Mouse (Mus musculus): ENCODE results near the gene Cdc34b.

Gene Cdc34b

DNA sequence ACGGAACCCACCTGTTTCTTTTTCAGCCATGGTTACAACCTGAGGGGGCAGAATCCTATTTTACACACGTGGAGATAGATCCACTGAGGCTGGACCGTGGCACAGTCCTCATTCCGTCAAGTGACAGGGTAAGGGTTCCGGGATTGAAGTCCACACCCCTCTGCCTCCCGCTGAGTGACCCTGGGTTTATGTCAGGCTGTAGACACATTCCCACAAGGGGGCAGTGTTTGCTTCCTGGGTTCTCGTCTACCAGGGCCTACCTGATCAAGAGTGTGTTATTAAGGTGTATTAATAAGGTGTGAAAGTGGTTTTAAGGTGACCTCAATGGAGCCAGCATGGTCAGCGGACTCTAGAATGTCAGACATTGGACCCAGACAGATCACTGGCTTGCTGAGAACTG lies 8.8 kb upstream of the Cdc34b start:
- peak; percentile 92 for DNase-seq (ENCODE audit: low read depth, low spot score)

DNA sequence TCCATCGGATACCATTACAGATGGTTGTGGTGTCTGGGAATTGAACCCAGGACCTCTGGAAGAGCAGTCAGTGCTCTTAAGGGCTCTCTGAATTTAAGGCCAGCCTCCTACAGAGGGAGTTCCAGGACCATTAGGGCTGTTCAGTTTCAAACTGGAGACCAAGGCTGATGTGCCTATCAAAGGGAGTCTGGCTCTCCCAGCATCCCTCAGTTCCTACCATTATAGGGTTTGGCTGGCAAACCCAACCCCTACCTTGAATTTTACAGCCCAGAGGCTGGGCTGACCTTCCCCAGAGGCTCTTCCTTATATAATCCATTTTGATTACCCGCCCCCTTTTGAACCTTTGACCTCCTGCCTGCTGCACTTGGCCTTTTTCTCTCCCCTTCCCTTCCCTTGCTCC lies 5.8 kb upstream of the Cdc34b start:
- peak; percentile 58 for DNase-seq (ENCODE audit: low read depth, low spot score)

DNA sequence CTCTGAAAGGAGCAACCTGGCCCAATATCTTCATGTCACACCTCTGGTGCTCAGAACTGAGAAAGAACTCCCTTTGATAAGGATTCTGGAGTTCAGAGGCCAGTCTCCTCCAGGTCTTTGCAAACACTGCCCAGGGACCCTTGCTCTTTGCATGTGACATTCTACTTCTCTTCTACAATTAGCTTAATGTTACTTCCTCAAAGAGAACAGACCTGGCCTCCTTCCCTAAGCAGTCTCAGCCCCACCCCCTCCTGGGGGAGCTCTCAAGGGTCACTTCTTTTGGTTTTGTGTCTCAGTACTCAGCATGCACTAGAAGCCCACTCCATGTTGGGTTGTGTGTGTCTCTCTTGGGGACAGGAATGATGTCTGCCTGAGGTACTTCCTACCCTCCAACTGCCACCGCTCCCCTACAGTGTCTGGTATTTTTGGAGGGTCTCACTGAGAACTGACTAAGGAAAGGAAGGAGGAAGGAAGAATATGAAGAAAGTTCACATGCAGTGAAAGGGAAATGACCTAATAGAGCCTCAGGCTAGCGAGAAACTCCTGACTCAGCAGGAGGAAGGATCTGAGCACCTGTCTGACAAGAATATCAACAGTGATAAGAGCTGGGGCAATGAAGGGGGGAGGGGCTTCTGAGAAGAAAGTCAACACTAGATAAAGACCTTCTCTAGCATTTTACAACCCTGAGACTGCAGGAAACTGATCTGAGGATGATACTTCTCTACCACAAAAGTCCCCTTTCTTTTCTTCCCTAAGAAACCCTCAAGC lies 11.5 kb downstream of the Cdc34b start:
- no peak for DNase-seq (ENCODE audit: low read depth, low spot score)

DNA sequence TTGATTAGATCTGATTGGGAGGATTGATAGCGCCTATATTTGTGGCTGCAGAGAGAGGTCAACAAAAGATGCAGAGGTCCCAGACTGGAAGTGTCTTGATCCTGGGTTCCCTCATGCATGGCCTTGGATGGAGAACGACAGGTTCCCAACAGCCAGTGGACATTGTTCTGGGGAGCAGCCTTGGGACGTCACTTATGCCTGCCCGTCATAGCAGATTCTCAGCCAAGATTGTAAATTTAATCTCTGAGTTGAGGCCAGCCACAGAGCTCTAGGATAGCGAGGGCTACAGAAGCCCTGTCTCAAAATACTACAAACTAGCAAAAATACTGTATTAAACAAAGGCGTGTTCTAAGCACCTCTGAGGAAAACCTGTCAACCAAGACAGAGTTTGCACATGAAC lies 18.3 kb downstream of the Cdc34b start:
- DNase-seq (ENCODE audit: low read depth, low spot score), result no peak

DNA sequence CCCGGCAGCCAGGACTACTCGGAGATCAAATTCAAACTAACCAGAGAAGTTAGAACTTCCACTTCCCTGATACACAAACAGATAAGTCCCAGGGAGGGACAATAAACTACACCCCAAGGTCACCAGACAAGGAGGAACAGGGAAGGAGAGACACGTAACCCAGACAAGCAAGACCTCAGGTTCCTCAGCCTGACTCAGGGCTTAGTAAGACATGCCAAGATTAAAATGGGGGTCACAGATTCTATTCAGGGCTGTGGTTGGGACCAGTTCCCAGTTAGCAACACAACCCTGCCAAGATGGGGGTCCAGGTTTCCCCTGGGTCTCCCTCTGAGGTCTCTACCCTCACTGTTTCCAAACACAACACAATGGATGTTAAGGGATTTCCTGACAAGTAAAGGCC lies 18.8 kb downstream of the Cdc34b start:
- DNase-seq (ENCODE audit: low read depth, low spot score), result no peak

DNA sequence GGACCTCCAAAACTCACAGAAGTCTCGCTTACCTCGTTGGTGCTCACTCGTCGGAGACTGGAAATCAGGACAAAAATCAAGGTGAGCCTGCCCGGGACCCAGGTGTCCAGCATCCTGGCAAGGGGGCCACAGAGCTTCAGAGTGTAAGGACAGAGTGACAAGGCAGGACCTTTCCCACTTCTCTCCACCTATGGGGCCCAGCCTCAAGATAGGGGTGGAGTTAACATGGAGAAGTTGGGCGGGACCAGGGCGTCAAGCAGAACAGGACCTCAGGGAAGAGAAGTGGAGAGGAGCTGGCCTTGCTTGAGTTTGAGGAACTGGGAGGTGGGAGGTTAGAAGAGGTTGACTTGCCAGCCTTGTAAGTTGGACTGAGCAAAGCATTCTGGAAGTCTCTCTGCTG lies 19.2 kb downstream of the Cdc34b start:
- peak; percentile 23 for DNase-seq (ENCODE audit: low read depth, low spot score)

DNA sequence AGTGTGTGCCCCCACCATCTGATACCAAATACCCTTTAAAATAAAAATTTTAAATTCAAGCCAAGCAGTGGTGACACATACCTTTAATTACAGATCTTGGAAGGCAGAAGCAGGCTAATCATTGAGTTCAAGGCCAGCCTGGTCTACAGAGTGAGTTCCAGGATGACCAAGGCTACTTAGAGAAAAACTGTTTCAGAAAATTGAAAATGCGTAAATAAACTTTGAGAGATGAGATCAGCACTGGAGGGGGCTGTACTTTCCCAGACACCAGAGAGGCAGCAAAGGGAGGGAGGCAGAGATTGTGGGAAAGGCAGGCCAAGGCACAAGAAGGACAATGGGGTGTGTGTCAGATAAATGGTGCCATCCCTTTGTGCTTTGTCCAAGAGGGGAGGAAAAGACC lies 20.7 kb downstream of the Cdc34b start:
- no peak for DNase-seq (ENCODE audit: low read depth, low spot score)

DNA sequence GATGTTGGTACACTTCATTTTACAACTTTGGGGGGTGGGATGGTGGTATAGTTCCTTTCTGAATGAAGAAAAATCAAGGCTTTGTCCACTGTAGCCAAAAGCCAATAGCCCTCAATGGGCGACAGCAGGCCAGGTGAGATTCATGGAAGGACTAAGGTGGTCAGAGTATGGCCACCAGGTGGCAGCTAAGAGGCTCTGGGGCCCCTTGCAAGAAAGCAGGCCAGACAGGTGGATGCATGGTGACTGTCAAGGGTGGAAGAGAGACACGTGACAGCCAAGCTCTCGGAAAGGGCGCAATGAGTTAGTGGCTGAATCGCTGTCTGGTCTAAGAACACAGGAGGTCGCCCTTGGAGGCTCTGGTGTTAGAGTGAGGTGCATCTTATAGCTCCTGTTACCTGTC lies 21.2 kb downstream of the Cdc34b start:
- peak; percentile 67 for DNase-seq (ENCODE audit: low read depth, low spot score)

DNA sequence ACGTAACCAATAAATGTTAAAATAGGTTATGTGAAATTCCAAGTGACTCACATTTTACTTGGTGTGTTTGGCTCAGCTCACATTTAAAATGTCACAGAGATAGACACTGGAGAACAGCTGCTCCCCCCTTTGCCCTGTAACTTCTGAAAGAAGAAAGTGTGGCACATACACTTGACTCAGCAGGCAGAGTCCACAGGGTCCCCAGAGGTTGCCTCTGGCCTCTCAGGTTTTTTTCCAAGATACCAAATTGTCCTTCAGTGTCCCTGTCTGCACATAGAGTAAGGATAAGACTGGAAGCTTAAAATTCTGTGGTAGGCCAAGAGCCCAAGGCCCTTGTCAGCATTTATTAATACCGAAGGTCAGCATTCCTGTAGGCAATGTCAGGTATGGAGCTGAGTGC lies 25.7 kb downstream of the Cdc34b start:
- DNase-seq (ENCODE audit: low read depth, low spot score), result no peak

DNA sequence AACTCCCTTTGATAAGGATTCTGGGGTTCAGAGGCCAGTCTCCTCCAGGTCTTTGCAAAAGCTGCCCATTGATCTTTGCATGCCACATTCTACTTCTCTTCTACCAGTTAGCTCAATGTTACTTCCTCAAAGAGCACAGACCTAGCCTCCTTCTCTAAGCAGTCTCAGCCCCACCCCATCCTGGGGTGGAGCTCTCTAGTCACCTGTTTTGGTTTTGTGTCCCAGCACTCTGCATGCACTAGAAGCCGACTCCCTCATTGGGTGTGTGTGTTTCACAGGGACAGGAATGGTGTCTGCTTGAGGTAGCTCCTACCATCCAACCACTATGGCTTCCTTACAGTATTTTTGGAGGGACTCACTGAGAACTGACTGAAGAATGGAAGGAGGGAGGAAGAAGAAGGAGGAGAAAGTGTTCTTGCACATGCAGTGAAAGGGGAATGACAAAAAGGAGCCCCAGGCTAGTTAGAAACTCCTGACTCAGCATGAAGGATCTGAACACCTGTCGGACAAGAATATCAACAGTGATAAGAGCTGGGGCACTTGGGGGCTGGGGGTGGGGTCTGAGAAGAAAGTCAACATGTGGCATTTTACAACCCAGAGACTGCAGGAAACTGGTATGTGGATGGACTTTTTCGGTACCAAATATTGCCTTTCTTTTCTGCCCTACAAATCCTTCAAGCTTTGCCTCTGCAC lies 30.9 kb downstream of the Cdc34b start:
- peak; percentile 19 for DNase-seq (ENCODE audit: low read depth, low spot score)

DNA sequence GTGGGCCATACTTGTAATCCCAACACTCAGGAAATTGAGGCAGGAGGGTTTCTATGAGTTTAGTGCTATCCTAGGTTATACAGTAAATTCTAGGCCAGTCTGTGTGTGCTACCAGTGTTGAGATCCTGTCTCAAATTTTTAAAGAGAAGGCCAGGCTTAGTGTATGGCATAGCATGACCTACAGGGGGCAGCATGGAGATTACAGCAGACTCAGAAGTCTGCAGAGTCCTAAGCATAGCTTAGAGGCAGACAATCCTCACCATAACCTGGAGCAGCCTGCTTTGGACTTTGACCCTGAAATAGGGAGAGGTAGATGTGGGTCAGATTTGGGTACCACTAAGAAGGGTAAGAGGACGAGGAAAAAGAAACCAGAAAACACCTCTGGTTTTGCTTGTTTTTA lies 32.3 kb downstream of the Cdc34b start:
- peak; percentile 65 for DNase-seq (ENCODE audit: low read depth, low spot score)

DNA sequence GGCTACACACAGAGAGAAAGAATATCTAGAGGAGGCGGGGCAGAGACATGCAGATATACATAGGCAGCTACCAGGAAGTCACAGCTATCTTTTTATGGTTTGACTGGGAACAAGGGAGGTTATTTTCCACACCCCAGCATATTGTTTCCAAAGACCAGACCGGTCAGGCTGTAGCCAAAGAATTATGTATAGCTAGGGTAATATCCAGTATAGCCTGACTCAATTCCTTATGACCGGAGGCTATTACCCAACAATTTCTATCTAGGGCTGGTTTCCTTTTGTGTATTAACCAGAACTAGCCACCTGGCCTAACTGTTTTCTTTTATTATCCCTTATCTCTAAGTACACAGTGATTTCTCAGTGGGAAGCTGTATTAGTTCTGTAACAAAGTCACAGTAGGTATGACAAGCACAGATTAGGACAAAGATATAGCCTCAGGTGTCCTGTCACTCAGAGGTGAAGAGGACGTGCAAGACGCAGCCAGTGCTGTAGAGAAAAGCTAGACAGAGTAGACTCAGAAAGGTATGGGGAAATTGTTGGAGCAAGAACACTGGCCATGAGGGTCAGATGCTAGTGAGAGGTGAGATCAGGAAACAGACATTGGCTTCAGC lies 33.4 kb downstream of the Cdc34b start:
- DNase-seq (ENCODE audit: low read depth, low spot score), result no peak

DNA sequence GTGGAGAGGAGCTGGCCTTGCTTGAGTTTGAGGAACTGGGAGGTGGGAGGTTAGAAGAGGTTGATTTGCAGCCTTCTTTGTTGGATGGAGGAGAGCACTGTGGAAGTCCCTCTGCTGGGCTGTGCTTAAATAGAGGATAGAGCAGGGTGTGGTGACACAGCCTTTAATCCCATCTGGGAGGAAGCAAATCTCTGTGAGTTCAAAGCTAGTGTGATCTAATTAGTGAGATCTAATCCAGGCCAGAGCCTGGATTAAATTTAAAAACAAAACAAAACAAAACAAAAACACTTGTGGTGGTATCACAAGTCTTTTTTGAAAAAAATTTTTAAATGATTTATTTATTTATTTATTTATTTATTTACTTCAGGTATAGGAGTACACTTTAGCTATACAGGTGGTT lies 41.0 kb downstream of the Cdc34b start, which contains the start of gene Tmem92:
TSS of gene Tmem92 (minus strand) at position 101 of the 400 bp plus-strand sequence.
- DNase-seq (ENCODE audit: low read depth, low spot score), result no peak

DNA sequence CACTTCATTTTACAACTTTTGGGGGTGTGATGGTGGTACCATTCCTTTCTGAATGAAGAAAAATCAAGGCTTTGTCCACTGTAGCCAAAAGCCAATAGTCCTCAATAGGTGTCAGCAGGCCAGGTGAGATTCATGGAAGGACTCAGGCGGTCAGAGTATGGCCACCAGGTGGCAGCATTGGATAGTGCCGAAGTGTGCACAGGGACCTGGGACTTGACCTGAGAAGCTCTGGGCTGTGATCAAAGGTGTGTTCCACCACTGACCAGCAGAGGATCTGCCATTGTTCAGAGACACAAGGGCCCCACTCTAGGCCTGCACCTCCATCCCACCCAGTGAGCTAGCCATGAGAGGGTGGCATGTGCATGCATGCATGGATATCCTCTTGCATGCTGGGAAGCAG lies 43.7 kb downstream of the Cdc34b start:
- peak; percentile 86 for DNase-seq (ENCODE audit: low read depth, low spot score)

DNA sequence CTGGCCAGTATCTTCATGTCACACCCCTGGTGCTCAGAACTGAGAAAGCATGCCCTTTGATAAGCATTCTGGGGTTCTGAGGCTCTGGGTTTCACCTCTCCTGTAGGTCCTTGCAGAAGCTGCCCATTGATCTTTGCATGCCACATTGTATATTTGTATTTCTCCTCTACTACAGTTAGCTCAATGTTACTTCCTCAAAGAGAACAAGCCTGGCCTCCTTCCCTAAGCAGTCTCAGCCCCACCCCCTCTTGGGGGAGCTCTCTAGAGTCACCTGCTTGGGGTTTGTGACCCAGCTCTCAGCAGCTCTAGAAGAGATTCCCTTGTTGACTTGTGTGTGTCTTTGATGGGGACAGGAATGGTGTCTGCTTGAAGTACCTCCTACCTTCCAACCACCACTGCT lies 50.1 kb downstream of the Cdc34b start:
- no peak for DNase-seq (ENCODE audit: low read depth, low spot score)

Measured in ES-CJ7 (cell line).